Mouse (Mus musculus) intestine, postnatal 0 days (tissue): ENCODE results near the gene Gm28729. TPM values are rescaled to one million over a fixed set of nuclear protein-coding genes. Genes with fewer than 3 reads are reported as not detected.
"Not testable (repeated sequence)": the region's sequence is repeated elsewhere in the genome, so short reads cannot be mapped to it uniquely, and the experiment has no call there.

ENCODE experiments used
- ATAC-seq: fragments of 200-750 bp; cut with Nextera tagmentation; 2 replicates; pipeline ENCODE4 v1.8.0; 2017; ENCODE audit warnings: mild to moderate bottlenecking, moderate TSS enrichment, moderate library complexity
- H3K27ac ChIP-seq: fragments of 300-500 bp; sonication (generic); 2 replicates; pipeline ENCODE4 v1.5.1; 2014; ENCODE audit warnings: mild to moderate bottlenecking, low read depth, low read length, moderate library complexity
- H3K27me3 ChIP-seq: fragments of 300-500 bp; sonication (generic); replicated peaks from 2 replicates; pipeline ENCODE4 v1.6.1; 2014; ENCODE audit warnings: low read length, mixed read lengths; ENCODE audit not compliant: control insufficient read depth, insufficient read depth
- H3K36me3 ChIP-seq: fragments of 300-500 bp; sonication (generic); 2 replicates; pipeline ENCODE4 v1.6.1; 2014; ENCODE audit warnings: mild to moderate bottlenecking, moderate library complexity; ENCODE audit not compliant: control insufficient read depth, insufficient read depth
- H3K4me1 ChIP-seq: fragments of 300-500 bp; sonication (generic); replicated peaks from 2 replicates; pipeline ENCODE4 v1.6.1; 2014; ENCODE audit warnings: antibody characterized with exemption, low read length, mixed read lengths; ENCODE audit not compliant: control insufficient read depth, insufficient read depth
- H3K4me2 ChIP-seq: fragments of 300-500 bp; sonication (generic); replicated peaks from 2 replicates; pipeline ENCODE4 v1.6.1; 2014; ENCODE audit warnings: low read depth, mild to moderate bottlenecking, moderate library complexity
- H3K4me3 ChIP-seq: fragments of 300-500 bp; sonication (generic); 2 replicates; pipeline ENCODE4 v1.5.1; 2014; ENCODE audit warnings: low read depth, low read length
- H3K9ac ChIP-seq: fragments of 300-500 bp; sonication (generic); 2 replicates; pipeline ENCODE4 v1.6.1; 2014; ENCODE audit warnings: mild to moderate bottlenecking, low read depth, low read length
- H3K9me3 ChIP-seq: fragments of 300-500 bp; sonication (generic); 2 replicates; pipeline ENCODE4 v1.6.1; 2016; ENCODE audit warnings: mixed run types; ENCODE audit not compliant: control insufficient read depth
- CTCF ChIP-seq: sonication (generic); IDR thresholded peaks from 2 replicates; pipeline ENCODE4 v1.5.1; 2016; ENCODE audit warnings: low read depth, mild to moderate bottlenecking, control low read depth, antibody characterized with exemption, moderate library complexity
- WGBS: fragments of 180-500 bp; shearing (Covaris S2); extraction: QIAGEN DNeasy Blood & Tissue Kit; methylation state at CpG from one replicate; pipeline ENCODE4 v1.1.7; 2014; 5-methylcytosine and 5-hydroxymethylcytosine counted together
- polyA plus RNA-seq: library from polyadenylated mRNA; unstranded; fragments of >200 nt; fragmentation: Nextera tagmentation; extraction: Ambion mirVana; gene quantifications from 2 replicates; pipeline ENCODE4 v1.2.1, GENCODE M21; 2015

The Gm28729 gene
- polyA plus RNA-seq, 1 experiment from 2014 or later: not detected

GRCm38 (mm10) chr9:96536895-96537614 is 12.0 kb upstream of the Gm28729 start:
- Histone ChIP-seq H3K27ac (0 out of 2 replicates have a peak overlapping the region, but pooled peaks have one; percentile 41), H3K4me2 (peak overlapping the region; percentile 83), H3K9ac (peak overlapping the region; percentile 48), H3K9me3 (no peaks in the 10 kb centered on the region), H3K4me3 (peak overlapping the region; percentile 44), H3K4me1 (no peaks in the 10 kb centered on the region), H3K36me3 (peaks cover 7% of the 10 kb centered on the region), H3K27me3 (no peaks in the 10 kb centered on the region)
- no peak for TF ChIP-seq CTCF
- ATAC-seq: peak; percentile 62
- 19% methylated on average over 37 of the region's 37 CpGs for WGBS

GRCm38 (mm10) chr9:96536093-96536492 is 11.0 kb upstream of the Gm28729 start:
- ATAC-seq, H3K27ac ChIP-seq, H3K27me3 ChIP-seq, H3K36me3 ChIP-seq, H3K4me1 ChIP-seq, H3K4me2 ChIP-seq, H3K4me3 ChIP-seq, H3K9ac ChIP-seq, H3K9me3 ChIP-seq: not testable (repeated sequence)
- 92% methylated on average over 4 of the region's 4 CpGs for WGBS

GRCm38 (mm10) chr9:96535431-96535830 is 10.4 kb upstream of the Gm28729 start:
- H3K4me3 ChIP-seq: no peak overlapping the region
- H3K36me3 ChIP-seq: no peaks in the 10 kb centered on the region
- ATAC-seq: no peak
- no peak overlapping the region for H3K9ac ChIP-seq
- H3K4me1 ChIP-seq: peaks cover 3% of the 10 kb centered on the region; the same call in 1 of the 2 replicates
- no peak overlapping the region for H3K4me2 ChIP-seq
- H3K9me3 ChIP-seq: no peaks in the 10 kb centered on the region
- TF ChIP-seq CTCF: no peak
- H3K27me3 ChIP-seq: no peaks in the 10 kb centered on the region
- no peak overlapping the region for H3K27ac ChIP-seq
- WGBS: 86% methylated on average over 6 of the region's 6 CpGs

- H3K4me2 ChIP-seq: no peak overlapping the region
- no peaks in the 10 kb centered on the region for H3K36me3 ChIP-seq
- H3K9ac ChIP-seq: no peak overlapping the region
- TF ChIP-seq CTCF: no peak
- no peaks in the 10 kb centered on the region for H3K27me3 ChIP-seq
- WGBS: 90% methylated on average over 4 of the region's 4 CpGs
- no peak overlapping the region for H3K27ac ChIP-seq
- no peak overlapping the region for H3K4me3 ChIP-seq
- ATAC-seq: no peak
- H3K9me3 ChIP-seq: no peaks in the 10 kb centered on the region
- H3K4me1 ChIP-seq: peaks cover 3% of the 10 kb centered on the region; the same call in 1 of the 2 replicates
Measured at GRCm38 (mm10) chr9:96534256-96534655, 9.2 kb upstream of the Gm28729 start.

GRCm38 (mm10) chr9:96533476-96533875 is 8.4 kb upstream of the Gm28729 start:
- no peaks in the 10 kb centered on the region for H3K27me3 ChIP-seq
- no peak for TF ChIP-seq CTCF
- H3K36me3 ChIP-seq: no peaks in the 10 kb centered on the region
- no peaks in the 10 kb centered on the region for H3K9me3 ChIP-seq
- no peak overlapping the region for H3K27ac ChIP-seq
- H3K4me3 ChIP-seq: no peak overlapping the region
- H3K4me1 ChIP-seq: peaks cover 3% of the 10 kb centered on the region; the same call in 1 of the 2 replicates
- no peak overlapping the region for H3K4me2 ChIP-seq
- no peak for ATAC-seq
- H3K9ac ChIP-seq: no peak overlapping the region
- WGBS: 67% methylated on average over 6 of the region's 6 CpGs

GRCm38 (mm10) chr9:96532531-96532930 is 7.5 kb upstream of the Gm28729 start:
- Histone ChIP-seq H3K36me3 (no peaks in the 10 kb centered on the region), H3K27me3 (no peaks in the 10 kb centered on the region), H3K27ac (no peak overlapping the region), H3K9me3 (no peaks in the 10 kb centered on the region), H3K4me1 (peaks cover 3% of the 10 kb centered on the region; the same call in 1 of the 2 replicates), H3K4me2 (no peak overlapping the region), H3K4me3 (no peak overlapping the region), H3K9ac (no peak overlapping the region)
- TF ChIP-seq CTCF: no peak
- ATAC-seq: no peak
- 64% methylated on average over 4 of the region's 4 CpGs for WGBS
